Mouse (Mus musculus): ENCODE results near the gene 4930579F01Rik.

The 4930579F01Rik gene

DNA sequence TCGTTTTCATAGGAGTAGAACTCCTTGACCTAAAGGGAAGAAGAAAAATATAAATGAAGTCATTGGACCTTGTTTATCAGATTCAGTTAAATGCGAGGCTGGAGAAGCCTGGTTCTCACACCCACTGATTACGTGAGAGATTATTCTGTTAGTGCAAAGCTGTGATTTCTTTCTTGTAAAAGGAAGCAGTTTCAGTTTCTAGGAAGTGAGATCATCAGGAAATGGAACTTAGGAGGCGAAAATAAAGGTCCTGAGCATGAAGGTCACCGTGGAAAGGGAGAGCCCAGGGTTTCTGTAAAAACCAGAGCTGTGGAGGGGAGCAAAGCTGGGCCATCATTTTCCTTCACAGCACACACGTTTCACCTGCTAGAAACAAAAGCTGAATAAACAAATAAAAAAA lies 75.2 kb downstream of the 4930579F01Rik start:
- in situ Hi-C loops (cut with MseI, MboI) = no loop called here

DNA sequence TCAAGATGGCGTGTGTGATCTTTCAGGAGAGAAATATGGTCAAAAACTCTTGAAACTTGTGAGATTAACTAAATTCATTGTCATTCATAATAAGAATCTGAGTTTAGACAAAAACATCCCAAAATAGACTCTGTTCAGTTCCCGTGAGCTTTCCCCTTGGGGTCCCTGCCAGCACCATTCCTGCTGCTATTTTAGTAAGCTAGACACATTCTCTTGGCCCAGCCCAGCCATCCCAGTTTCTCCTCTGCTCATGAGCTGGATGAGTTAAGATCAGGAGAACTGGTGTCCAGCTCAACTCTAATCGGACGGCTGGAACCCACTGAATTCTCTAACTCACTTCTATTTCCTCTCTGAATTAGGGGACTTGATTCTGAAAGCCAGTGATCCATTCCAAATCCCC lies 76.8 kb downstream of the 4930579F01Rik start:
- in situ Hi-C loops (cut with MseI, MboI) = no loop called here

DNA sequence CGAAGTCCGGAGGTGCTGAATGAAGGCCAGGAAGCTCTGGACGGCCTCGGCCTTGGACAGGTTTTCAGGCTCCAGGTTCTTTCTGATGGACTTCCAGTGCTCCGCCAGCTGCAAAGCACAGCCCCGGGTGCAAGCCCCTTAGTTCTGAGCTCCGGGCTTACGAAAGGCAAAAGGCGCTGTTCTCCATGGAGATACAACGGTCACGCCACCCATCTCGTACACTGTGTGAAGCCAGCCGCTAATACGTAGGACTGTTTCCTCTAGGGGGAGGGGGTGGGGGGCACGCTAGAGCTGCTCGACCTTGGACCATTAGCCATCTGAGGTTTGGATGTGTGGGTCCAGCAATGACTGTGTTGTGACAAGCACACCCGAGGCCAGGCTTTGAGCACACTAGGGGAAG lies 79.5 kb downstream of the 4930579F01Rik start:
- in situ Hi-C loops (cut with MseI, MboI) = no loop called here
